Mouse (Mus musculus) C2C12 (cell line): ENCODE results near the gene Cltc. TPM values are rescaled to one million over a fixed set of nuclear protein-coding genes. Genes with fewer than 3 reads are reported as not detected.

Experiments used
- H3K27me3 ChIP-seq: one replicate; pipeline ENCODE4 v1.6.1; 2011; ENCODE audit not compliant: control insufficient read depth, insufficient read depth, insufficient read length
- H3K36me3 ChIP-seq: one replicate; pipeline ENCODE4 v1.6.1; 2011; ENCODE audit not compliant: control insufficient read depth, insufficient read depth
- H3K4me3 ChIP-seq: one replicate; pipeline ENCODE4 v1.5.1; 2011; ENCODE audit warnings: mild to moderate bottlenecking, control low read depth; ENCODE audit not compliant: poor library complexity, insufficient read depth, severe bottlenecking
- H3K79me2 ChIP-seq: one replicate; pipeline ENCODE4 v1.6.1; 2011; ENCODE audit not compliant: control insufficient read depth, insufficient read depth
- H3K79me3 ChIP-seq: one replicate; pipeline ENCODE4 v1.6.1; 2011; ENCODE audit warnings: low read depth, control low read depth
- H3ac ChIP-seq: one replicate; pipeline ENCODE3; 2011; ENCODE audit warnings: low read depth; ENCODE audit not compliant: control insufficient read depth, insufficient read length
- CEBPB ChIP-seq: IDR thresholded peaks from one replicate; pipeline ENCODE4 v1.6.1; 2011; ENCODE audit warnings: low read depth, mild to moderate bottlenecking, control low read depth, moderate library complexity
- CTCF ChIP-seq: IDR thresholded peaks from one replicate; pipeline ENCODE4 v1.5.1; 2011; ENCODE audit not compliant: control insufficient read depth, insufficient read depth, insufficient read length
- FOSL1 ChIP-seq: IDR thresholded peaks from one replicate; pipeline ENCODE4 v1.8.0; 2011; ENCODE audit warnings: mild to moderate bottlenecking, low read length; ENCODE audit not compliant: poor library complexity, insufficient read depth, severe bottlenecking
- MAX ChIP-seq: IDR thresholded peaks from one replicate; pipeline ENCODE4 v1.6.1; 2011; ENCODE audit warnings: mild to moderate bottlenecking, control low read depth
- MYOD1 ChIP-seq: IDR thresholded peaks from one replicate; pipeline ENCODE4 v1.6.1; 2011; ENCODE audit warnings: low read depth; ENCODE audit not compliant: control insufficient read depth, insufficient read length
- MYOG ChIP-seq: IDR thresholded peaks from one replicate; pipeline ENCODE4 v1.6.1; 2011; ENCODE audit not compliant: control insufficient read depth, insufficient read length; ENCODE audit errors: extremely low read depth
- USF1 ChIP-seq: IDR thresholded peaks from one replicate; pipeline ENCODE4 v1.6.1; 2011; ENCODE audit warnings: low read depth, mild to moderate bottlenecking, control low read depth, moderate library complexity
- polyA plus RNA-seq: library from polyadenylated mRNA; unstranded; fragments of >200 nt; fragmentation: generic; extraction: Trizol; gene quantifications from one replicate; pipeline ENCODE4 v1.2.1, GENCODE M21; 2012; ENCODE audit warnings: missing spikeins

The Cltc gene
- polyA plus RNA-seq, 1 experiment: 65.1 TPM

GRCm38 (mm10) chr11:86758559-86758958, 1.2 kb upstream of the Cltc start:
- Histone ChIP-seq H3K79me3 (peaks cover 36% of the 10 kb centered on the region), H3K79me2 (peaks cover 53% of the 10 kb centered on the region), H3K27me3 (no peaks in the 10 kb centered on the region), H3ac (peak overlapping the region; percentile 91), H3K4me3 (peak overlapping the region; percentile 100), H3K36me3 (peaks cover 20% of the 10 kb centered on the region)
- TF ChIP-seq USF1 (no peak), MYOD1 (no peak), CTCF (no peak), CEBPB (no peak), MAX (no peak), MYOG (no peak), FOSL1 (no peak)

GRCm38 (mm10) chr11:86757142-86757479, 254 bp downstream of the Cltc start:
- Histone ChIP-seq H3K36me3 (peaks cover 24% of the 10 kb centered on the region), H3K4me3 (peak overlapping the region; percentile 100), H3K27me3 (no peaks in the 10 kb centered on the region), H3ac (peak overlapping the region; percentile 73), H3K79me2 (peaks cover 68% of the 10 kb centered on the region), H3K79me3 (peaks cover 51% of the 10 kb centered on the region)
- TF ChIP-seq FOSL1 (no peak), USF1 (no peak), CEBPB (no peak)

- no peaks in the 10 kb centered on the region for H3K27me3 ChIP-seq
- H3K36me3 ChIP-seq: peaks cover 24% of the 10 kb centered on the region
- peaks cover 74% of the 10 kb centered on the region for H3K79me2 ChIP-seq
- peaks cover 58% of the 10 kb centered on the region for H3K79me3 ChIP-seq
- H3K4me3 ChIP-seq: peak overlapping the region; percentile 100
- H3ac ChIP-seq: peak overlapping the region; percentile 73
- TF ChIP-seq CTCF: no peak
- no peak for TF ChIP-seq USF1
- TF ChIP-seq MYOG: no peak
- no peak for TF ChIP-seq MAX
- TF ChIP-seq MYOD1: no peak
Observed at GRCm38 (mm10) chr11:86756156-86757141, 916 bp downstream of the Cltc start.

GRCm38 (mm10) chr11:86752404-86752803, 5.0 kb downstream of the Cltc start:
- no peak overlapping the region for H3ac ChIP-seq
- H3K79me3 ChIP-seq: peaks cover 98% of the 10 kb centered on the region
- no peaks in the 10 kb centered on the region for H3K27me3 ChIP-seq
- H3K36me3 ChIP-seq: peaks cover 24% of the 10 kb centered on the region
- H3K4me3 ChIP-seq: no peak overlapping the region
- H3K79me2 ChIP-seq: peaks cover 100% of the 10 kb centered on the region
- TF ChIP-seq MAX: no peak
- no peak for TF ChIP-seq MYOG
- TF ChIP-seq USF1: no peak
- no peak for TF ChIP-seq CEBPB
- no peak for TF ChIP-seq MYOD1
- no peak for TF ChIP-seq CTCF
- no peak for TF ChIP-seq FOSL1

DNA sequence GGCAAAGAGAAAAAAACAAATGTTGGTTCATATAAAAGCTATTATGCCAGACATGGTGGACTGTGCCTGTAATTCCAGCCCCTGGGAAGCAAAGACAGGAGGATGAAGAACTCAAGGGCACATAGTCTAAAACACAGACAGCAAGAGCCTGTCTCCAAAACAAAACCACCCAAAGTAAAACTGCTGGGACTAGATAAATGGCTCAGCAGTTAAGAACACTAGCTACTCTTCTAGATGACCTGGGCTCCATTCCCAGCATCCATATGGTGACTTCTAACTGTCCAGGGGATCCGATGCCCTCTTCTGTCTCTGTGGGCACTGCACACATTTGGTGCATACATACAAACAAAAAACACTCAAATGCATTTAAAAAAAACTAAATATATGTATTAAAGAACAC, 6.4 kb downstream of the Cltc start:
- Histone ChIP-seq H3K4me3 (no peak overlapping the region), H3K79me3 (peaks cover 100% of the 10 kb centered on the region), H3K36me3 (peaks cover 29% of the 10 kb centered on the region), H3K79me2 (peaks cover 100% of the 10 kb centered on the region), H3ac (no peak overlapping the region), H3K27me3 (no peaks in the 10 kb centered on the region)
- no peak for TF ChIP-seq CTCF
- no peak for TF ChIP-seq MAX
- no peak for TF ChIP-seq CEBPB
- TF ChIP-seq MYOG: no peak
- no peak for TF ChIP-seq FOSL1
- TF ChIP-seq USF1: no peak
- no peak for TF ChIP-seq MYOD1
